Mouse (Mus musculus) Muller cell, postnatal 12 days (primary cell): Measurements from ENCODE around the gene Tenm3.

Experiments used
- DNase-seq: peaks from one replicate; pipeline ENCODE4 v3.0.0-alpha.2; 2015; ENCODE audit errors: inconsistent ontology term

The Tenm3 gene

GRCm38 (mm10) chr8:48843931-48844285, at the start of gene Tenm3:
TSS of gene Tenm3 (minus strand) at chr8:48843951.
- DNase-seq = peak; percentile 82

- no peak for DNase-seq
Measured at GRCm38 (mm10) chr8:48890216-48890765, 46.5 kb upstream of the Tenm3 start.

- DNase-seq = no peak
Measured at GRCm38 (mm10) chr8:48884270-48884669, 40.5 kb upstream of the Tenm3 start.

- DNase-seq = no peak
Measured at GRCm38 (mm10) chr8:48880585-48880984, 36.8 kb upstream of the Tenm3 start.

GRCm38 (mm10) chr8:48865972-48866371, 22.2 kb upstream of the Tenm3 start:
- no peak for DNase-seq

- DNase-seq = no peak
Measured at GRCm38 (mm10) chr8:48865485-48865884, 21.7 kb upstream of the Tenm3 start.

GRCm38 (mm10) chr8:48850223-48851010, 6.7 kb upstream of the Tenm3 start:
- DNase-seq = peak; percentile 61

- no peak for DNase-seq
Measured at GRCm38 (mm10) chr8:48849091-48849616, 5.4 kb upstream of the Tenm3 start.

- no peak for DNase-seq
Measured at GRCm38 (mm10) chr8:48844961-48845360, 1.2 kb upstream of the Tenm3 start.

- no peak for DNase-seq
Measured at GRCm38 (mm10) chr8:48844370-48844905, 687 bp upstream of the Tenm3 start.

- peak; percentile 86 for DNase-seq
Measured at GRCm38 (mm10) chr8:48842991-48843930, 490 bp downstream of the Tenm3 start.

- DNase-seq = no peak
Measured at GRCm38 (mm10) chr8:48842516-48842990, 1.2 kb downstream of the Tenm3 start.

GRCm38 (mm10) chr8:48842035-48842434, 1.7 kb downstream of the Tenm3 start:
- no peak for DNase-seq

GRCm38 (mm10) chr8:48835745-48836144, 8.0 kb downstream of the Tenm3 start:
- DNase-seq = no peak

GRCm38 (mm10) chr8:48827454-48827853, 16.3 kb downstream of the Tenm3 start:
- DNase-seq = peak; percentile 33

GRCm38 (mm10) chr8:48825666-48826065, 18.1 kb downstream of the Tenm3 start:
- DNase-seq = peak; percentile 64

GRCm38 (mm10) chr8:48822291-48822690, 21.5 kb downstream of the Tenm3 start:
- DNase-seq = peak; percentile 89

GRCm38 (mm10) chr8:48819962-48820361, 23.8 kb downstream of the Tenm3 start:
- no peak for DNase-seq

GRCm38 (mm10) chr8:48819348-48819747, 24.4 kb downstream of the Tenm3 start:
- no peak for DNase-seq

GRCm38 (mm10) chr8:48816941-48817340, 26.8 kb downstream of the Tenm3 start:
- DNase-seq = no peak

- DNase-seq = no peak
Measured at GRCm38 (mm10) chr8:48812196-48812741, 31.5 kb downstream of the Tenm3 start.
